Mouse (Mus musculus): ENCODE measurements at regions not wholly inside any gene's neighbourhood (a gene's known extent, or its start where the extent isn't known, plus 50 kb on each side); places are given as distances from the start of the nearest gene placed in this dataset.

DNA sequence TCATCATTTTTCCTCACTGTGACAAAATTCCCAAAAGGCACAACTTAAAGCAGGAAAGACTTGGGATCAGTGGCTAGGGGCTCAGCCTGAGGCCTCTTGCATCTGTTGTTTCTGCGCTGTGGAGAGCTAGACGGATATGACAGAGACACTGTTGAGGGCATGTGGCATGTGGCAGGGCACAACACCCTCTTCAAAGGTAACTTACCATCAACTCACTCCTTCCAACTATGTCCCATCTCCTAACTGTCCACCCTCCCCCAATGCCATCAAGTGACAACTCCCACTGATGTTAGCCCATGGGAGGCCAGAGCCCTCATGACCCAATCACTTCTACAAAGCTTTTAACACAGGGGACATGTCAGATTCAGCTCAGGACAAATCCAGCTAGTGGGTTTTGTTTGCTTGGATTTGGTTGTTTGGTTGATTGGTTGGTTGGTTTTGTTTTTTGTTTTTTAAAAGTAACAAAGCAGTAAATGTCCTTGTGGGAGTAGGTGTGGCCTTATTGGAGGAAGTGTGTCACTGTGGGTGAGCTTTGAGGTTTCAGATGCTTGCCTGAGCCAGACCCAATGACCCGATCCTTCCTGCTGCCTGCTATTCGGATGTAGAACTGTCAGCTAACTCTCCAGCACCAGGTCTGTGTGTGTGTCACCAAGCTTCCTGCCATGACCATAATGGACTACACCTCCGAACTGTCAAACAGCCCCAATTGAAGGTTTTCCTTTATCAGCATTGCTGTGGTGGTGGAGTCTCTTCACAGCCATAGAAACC, 53.2 kb upstream of the Lef1 start:
- Histone ChIP-seq H3K36me3 (no peaks in the 10 kb centered on the region), H3K27ac (no peak overlapping the region), H3K9me3 (no peaks in the 10 kb centered on the region), H3K9ac (no peak overlapping the region), H3K4me2 (replicated peaks) (no peak overlapping the region), H3K27me3 (no peaks in the 10 kb centered on the region), H3K4me3 (no peak overlapping the region), H3K4me1 (no peaks in the 10 kb centered on the region)
- no peak for ATAC-seq (ENCODE audit: insufficient number of reproducible peaks, insufficient read depth, low FRiP score, low TSS enrichment)
- 78% methylated on average over 5 of the region's 5 CpGs for WGBS

DNA sequence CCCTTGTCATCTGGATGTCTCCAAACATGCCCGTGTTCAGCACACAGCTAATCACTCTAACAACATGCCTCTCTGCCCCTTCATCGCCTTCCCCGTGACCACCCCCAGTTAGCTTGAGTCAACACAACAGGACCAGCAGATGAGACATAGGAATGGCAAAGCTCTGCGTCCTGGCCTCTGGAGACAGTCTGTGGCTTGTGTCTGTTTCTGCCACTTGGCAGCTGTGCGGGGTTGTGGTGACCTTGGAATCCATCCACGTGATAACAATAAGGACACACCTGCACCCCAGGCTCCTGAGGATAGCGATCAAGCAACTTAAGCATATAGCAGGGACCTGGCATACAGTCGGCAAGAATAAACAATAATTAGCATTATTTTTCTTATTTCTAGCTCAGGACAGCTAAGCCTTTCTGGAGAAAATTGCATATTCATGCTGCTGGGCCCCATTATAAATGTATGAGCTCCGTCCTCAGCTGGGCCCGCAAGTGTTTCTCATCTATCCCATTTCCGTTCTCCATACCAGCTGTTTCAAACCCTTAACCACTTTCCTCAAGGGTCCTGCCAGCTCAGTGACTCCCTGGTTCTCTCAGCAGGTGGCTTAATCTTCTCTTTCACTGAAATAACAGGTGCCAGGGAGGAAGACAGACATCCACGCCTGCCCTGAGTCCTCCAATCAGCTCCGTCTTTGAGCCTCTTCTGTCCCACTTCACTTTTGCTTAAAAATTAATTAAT, 55.9 kb upstream of the Lef1 start:
- Histone ChIP-seq H3K4me2 (replicated peaks) (no peak overlapping the region), H3K4me3 (no peak overlapping the region), H3K27me3 (no peaks in the 10 kb centered on the region), H3K27ac (no peak overlapping the region), H3K9me3 (no peaks in the 10 kb centered on the region), H3K36me3 (no peaks in the 10 kb centered on the region), H3K4me1 (no peaks in the 10 kb centered on the region), H3K9ac (no peak overlapping the region)
- ATAC-seq (ENCODE audit: insufficient number of reproducible peaks, insufficient read depth, low FRiP score, low TSS enrichment), result peak; percentile 84; the same call in 1 of the 2 replicates
- WGBS, result 55% methylated on average over 13 of the region's 13 CpGs

DNA sequence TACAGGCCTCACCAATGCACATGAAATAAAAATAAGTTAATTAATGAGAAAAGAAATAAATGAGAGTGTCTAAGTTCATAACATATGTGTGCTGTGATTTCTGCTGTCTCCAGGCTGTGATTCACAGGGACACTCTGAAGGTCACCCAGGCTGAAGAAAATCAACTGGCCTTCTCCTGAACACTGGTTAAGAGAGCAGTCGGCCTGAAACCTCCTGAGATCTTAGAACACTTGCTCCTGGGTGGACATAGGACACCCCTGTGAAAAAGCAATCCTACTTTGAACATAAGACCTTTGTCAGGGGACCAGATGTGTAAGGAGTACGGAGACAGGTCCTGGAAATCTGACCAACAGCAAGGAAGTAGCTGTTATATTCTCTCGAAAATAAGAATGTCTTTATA, 62.6 kb upstream of the Lef1 start:
- 61% methylated on average over 3 of the region's 3 CpGs for WGBS
- ATAC-seq (ENCODE audit: insufficient number of reproducible peaks, insufficient read depth, low FRiP score, low TSS enrichment), result no peak
- H3K4me1 ChIP-seq, result no peaks in the 10 kb centered on the region

DNA sequence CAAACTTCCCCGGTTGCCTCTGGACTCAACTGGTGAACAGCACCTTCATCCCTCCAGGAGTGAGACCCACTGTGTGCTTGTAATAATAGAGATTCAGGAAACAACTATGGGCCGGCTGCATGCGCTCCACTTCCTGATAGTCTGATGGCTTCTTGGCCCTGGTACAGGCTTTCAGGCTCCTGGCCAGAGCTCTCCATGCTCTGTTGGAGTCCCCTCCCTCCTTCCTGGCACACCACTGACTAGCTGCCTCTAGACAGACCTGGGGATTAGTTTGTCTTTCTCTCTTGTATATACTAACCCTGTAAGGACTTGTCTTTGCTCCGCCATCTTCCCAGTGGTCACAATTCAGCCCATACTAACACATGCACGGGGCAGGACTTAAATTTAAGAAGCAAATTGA, 63.9 kb upstream of the Lef1 start:
- Histone ChIP-seq H3K27me3 (no peaks in the 10 kb centered on the region), H3K9ac (no peak overlapping the region), H3K4me3 (no peak overlapping the region), H3K27ac (no peak overlapping the region), H3K9me3 (no peaks in the 10 kb centered on the region), H3K4me1 (no peaks in the 10 kb centered on the region), H3K36me3 (no peaks in the 10 kb centered on the region), H3K4me2 (replicated peaks) (no peak overlapping the region)
- 85% methylated on average over 5 of the region's 5 CpGs for WGBS
- ATAC-seq (ENCODE audit: insufficient number of reproducible peaks, insufficient read depth, low FRiP score, low TSS enrichment), result no peak

More for the DNA sequence above, 62.6 kb upstream of the Lef1 start:
- Histone ChIP-seq H3K4me2 (replicated peaks) (no peak overlapping the region), H3K27ac (no peak overlapping the region), H3K36me3 (no peaks in the 10 kb centered on the region), H3K9ac (no peak overlapping the region), H3K4me3 (no peak overlapping the region), H3K27me3 (no peaks in the 10 kb centered on the region), H3K9me3 (no peaks in the 10 kb centered on the region)

DNA sequence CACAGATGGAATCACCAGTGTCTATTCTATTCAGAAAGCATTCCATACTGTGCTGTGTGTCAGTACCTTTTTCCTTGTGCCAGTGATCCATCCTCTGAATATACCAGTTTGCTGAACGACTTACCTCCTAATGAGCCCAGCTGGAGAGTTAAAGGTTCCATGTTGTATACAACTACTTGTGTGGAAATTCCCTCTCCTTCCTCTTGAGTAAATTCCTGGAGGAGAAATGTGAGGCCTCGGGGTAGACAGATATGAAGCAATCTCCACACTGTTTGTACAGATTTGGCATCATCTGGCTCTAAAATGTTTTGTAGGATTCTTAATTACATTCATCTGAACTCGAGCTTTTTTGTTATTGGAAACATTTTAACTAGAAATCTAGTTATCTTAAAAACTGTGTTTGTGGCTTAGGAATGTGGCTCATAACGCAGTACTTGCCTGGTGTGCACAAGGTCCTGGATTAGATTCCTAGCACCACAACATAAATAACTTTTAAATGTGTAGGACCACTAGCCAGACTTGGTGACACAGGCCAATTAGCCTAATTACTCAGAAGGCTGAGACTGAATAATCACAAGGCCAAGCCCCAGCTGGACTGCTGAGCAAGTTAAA, 70.0 kb upstream of the Lef1 start:
- Histone ChIP-seq H3K27ac (no peak overlapping the region), H3K4me3 (no peak overlapping the region), H3K4me2 (replicated peaks) (no peak overlapping the region), H3K9ac (no peak overlapping the region), H3K9me3 (no peaks in the 10 kb centered on the region), H3K27me3 (no peaks in the 10 kb centered on the region), H3K36me3 (no peaks in the 10 kb centered on the region), H3K4me1 (no peaks in the 10 kb centered on the region)
- no peak for ATAC-seq (ENCODE audit: insufficient number of reproducible peaks, insufficient read depth, low FRiP score, low TSS enrichment)
- WGBS, result 62% methylated on average over 4 of the region's 4 CpGs

DNA sequence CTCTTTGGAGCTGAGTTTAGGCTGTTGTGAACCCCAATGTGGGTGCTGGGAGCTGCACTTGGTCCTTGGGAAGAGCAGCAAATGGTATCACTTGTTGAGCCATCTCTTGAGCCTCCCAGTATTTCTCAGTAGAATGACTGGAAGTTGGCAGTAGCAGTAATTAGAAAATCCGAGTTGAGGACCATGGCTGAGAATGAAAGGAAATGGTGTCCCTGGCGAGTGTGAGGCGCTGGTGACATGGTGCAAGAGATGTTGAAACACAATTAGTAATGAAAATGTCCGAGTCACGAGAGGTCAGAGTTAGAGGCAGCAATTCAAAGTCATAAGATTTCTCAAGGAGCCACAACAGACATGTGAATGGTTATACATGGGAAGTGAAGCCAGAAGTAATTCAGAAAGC, 73.2 kb upstream of the Lef1 start:
- Histone ChIP-seq H3K9me3 (no peaks in the 10 kb centered on the region), H3K9ac (no peak overlapping the region), H3K27me3 (no peaks in the 10 kb centered on the region), H3K4me1 (no peaks in the 10 kb centered on the region), H3K27ac (no peak overlapping the region), H3K4me3 (no peak overlapping the region), H3K4me2 (replicated peaks) (no peak overlapping the region), H3K36me3 (no peaks in the 10 kb centered on the region)
- 88% methylated on average over 5 of the region's 5 CpGs for WGBS
- ATAC-seq (ENCODE audit: insufficient number of reproducible peaks, insufficient read depth, low FRiP score, low TSS enrichment), result no peak

DNA sequence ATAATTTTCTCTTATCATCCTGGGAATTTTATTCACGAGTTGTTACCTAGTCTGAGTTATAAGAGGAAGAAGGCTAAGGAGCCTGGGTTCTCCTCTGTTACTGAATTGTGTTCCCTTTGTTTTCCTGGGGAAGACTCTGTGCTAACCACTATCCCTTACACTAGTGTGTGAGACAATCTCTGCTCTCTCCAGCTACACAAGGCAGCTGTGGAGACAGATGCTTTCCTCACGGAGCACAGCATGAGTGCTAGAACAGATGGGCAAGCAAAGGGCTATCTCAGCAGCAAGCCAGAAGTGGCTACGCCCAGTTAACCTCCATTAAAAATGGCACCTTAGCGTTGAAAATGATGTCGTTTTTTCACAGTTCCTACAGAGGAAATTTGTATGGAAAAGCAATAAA, 75.5 kb upstream of the Lef1 start:
- no peaks in the 10 kb centered on the region for H3K27me3 ChIP-seq
- 71% methylated on average over 5 of the region's 5 CpGs for WGBS
- no peak for ATAC-seq (ENCODE audit: insufficient number of reproducible peaks, insufficient read depth, low FRiP score, low TSS enrichment)

DNA sequence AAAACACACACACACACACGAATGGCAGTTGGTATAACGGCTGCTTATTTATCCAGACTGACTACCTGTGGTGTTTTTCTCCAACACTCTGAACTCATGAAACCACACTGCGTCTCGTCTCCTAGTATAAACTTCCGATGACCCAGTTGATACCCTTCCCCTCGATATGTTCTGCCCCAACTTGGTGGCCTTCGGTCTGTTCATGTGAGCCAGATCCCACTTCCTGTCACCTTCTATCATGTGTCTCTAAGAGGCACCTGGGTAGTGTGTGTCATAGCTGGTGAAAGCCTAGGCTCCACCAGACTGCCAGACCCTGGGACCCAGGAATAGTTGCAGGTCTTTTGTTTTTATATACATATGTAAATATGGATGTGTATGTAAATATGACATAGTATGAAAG, 83.9 kb upstream of the Lef1 start:
- Histone ChIP-seq H3K9ac (no peak overlapping the region), H3K4me2 (replicated peaks) (no peak overlapping the region), H3K27me3 (no peaks in the 10 kb centered on the region), H3K36me3 (no peaks in the 10 kb centered on the region), H3K9me3 (no peaks in the 10 kb centered on the region), H3K4me1 (0 out of 2 replicates have a peak, but pooled peaks cover 2% of the 10 kb centered on the region), H3K4me3 (no peak overlapping the region), H3K27ac (no peak overlapping the region)
- no peak for ATAC-seq (ENCODE audit: insufficient number of reproducible peaks, insufficient read depth, low FRiP score, low TSS enrichment)
- WGBS, result 90% methylated on average over 7 of the region's 7 CpGs

More for the DNA sequence above, 75.5 kb upstream of the Lef1 start:
- Histone ChIP-seq H3K4me3 (no peak overlapping the region), H3K4me1 (no peaks in the 10 kb centered on the region), H3K27ac (no peak overlapping the region), H3K9ac (no peak overlapping the region), H3K36me3 (no peaks in the 10 kb centered on the region), H3K9me3 (no peaks in the 10 kb centered on the region), H3K4me2 (replicated peaks) (no peak overlapping the region)

DNA sequence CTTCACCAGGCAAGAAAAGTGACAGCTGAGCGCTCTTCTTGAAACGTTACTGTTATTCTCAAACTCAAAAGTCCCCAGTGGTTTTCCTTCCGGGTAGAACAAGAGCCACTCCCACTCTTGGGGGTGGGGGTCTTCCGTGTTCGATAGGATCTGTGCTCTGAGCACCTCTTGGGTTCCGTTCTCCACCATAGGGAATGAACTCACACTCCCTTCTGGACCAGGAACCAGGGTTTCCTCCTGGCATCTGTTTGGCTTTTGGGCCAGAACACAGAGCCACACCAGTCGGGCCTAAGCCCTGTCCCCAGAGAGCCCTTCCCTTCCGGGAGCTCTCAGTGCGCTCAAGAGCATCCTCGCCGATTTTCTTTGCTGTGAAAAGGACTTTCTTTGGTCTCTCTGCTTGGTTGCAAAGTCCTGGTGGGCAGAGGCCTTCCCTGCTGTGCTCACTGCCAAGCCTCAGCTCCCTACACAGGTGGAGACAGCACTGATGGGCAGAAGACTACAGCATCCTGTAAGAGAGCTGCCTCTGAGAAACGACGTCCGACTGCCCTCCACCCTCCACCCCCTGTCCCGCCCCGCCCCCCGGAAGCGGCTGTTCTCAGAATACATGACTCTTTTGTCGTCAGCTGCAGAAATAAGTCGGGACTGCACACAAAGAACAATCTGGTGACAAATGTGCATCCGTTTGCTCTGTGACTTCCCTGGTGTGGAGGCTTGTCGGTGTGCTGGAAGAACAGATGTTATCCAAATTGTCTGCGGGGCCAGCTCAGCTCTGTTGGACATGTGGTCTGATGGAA, 90.9 kb upstream of the Lef1 start:
- WGBS, result 16% methylated on average over 23 of the region's 23 CpGs

DNA sequence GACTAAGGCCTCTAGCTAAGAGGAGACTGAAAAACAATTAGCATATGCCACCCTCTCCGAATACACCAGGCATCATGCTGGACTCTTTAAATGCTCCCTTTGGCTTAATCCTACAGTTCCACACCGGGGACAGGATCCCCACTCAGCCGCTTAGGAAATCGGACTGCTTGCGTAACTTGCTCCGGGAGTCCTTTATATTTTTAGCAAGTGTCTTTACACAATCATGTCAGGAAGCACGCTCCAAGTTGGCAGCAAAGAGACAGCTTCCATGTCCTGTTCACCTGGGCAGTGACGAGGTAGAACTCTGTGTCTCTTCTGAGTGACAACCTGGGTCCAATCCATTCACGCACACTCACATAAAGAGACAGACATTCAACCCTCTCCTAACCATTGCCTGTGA, 92.4 kb upstream of the Lef1 start:
- no peaks in the 10 kb centered on the region for H3K27me3 ChIP-seq
- no peaks in the 10 kb centered on the region for H3K36me3 ChIP-seq
- no peak overlapping the region for H3K4me3 ChIP-seq
- WGBS, result 87% methylated on average over 9 of the region's 9 CpGs
- no peak for ATAC-seq (ENCODE audit: insufficient number of reproducible peaks, insufficient read depth, low FRiP score, low TSS enrichment)
- no peaks in the 10 kb centered on the region for H3K9me3 ChIP-seq
- H3K27ac ChIP-seq, result no peak overlapping the region
- no peak overlapping the region for H3K4me2 ChIP-seq (replicated peaks)
- no peak overlapping the region for H3K9ac ChIP-seq
- H3K4me1 ChIP-seq, result peaks cover 13% of the 10 kb centered on the region; the same call in 1 of the 2 replicates

More for the DNA sequence above, 90.9 kb upstream of the Lef1 start:
- no peak for ATAC-seq (ENCODE audit: insufficient number of reproducible peaks, insufficient read depth, low FRiP score, low TSS enrichment)
- H3K27me3 ChIP-seq, result no peaks in the 10 kb centered on the region
- peak overlapping the region; percentile 24; the same call in 1 of the 2 replicates for H3K9ac ChIP-seq
- peak overlapping the region; percentile 48 for H3K4me2 ChIP-seq (replicated peaks)
- H3K4me1 ChIP-seq, result peaks cover 15% of the 10 kb centered on the region; the same call in 1 of the 2 replicates
- no peaks in the 10 kb centered on the region for H3K36me3 ChIP-seq
- no peaks in the 10 kb centered on the region for H3K9me3 ChIP-seq
- peak overlapping the region; percentile 18; the same call in 1 of the 2 replicates for H3K4me3 ChIP-seq
- peak overlapping the region; percentile 42; the same call in 1 of the 2 replicates for H3K27ac ChIP-seq

DNA sequence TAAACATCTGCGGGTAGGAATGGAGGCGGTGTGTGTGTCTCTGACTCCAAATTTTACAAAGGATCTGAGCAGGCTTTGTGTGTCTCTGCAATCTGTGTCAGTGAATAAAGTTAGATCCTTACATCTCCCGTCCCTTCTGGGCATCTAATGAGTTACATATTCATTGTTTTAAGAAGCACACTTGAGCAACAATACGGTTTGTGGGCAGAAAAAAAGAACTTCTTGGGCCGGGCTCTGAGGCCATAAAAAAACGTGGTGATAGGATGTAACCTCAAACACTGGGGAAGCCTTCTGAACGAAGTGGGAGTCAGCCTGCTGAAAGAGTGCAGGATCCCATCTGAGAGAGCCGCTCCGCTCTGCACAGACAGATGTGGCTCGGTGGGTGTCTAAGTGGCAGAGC, 94.2 kb upstream of the Lef1 start:
- ATAC-seq (ENCODE audit: insufficient number of reproducible peaks, insufficient read depth, low FRiP score, low TSS enrichment), result no peak
- no peak overlapping the region for H3K4me2 ChIP-seq (replicated peaks)
- H3K27me3 ChIP-seq, result no peaks in the 10 kb centered on the region
- no peak overlapping the region for H3K27ac ChIP-seq
- H3K4me1 ChIP-seq, result peaks cover 13% of the 10 kb centered on the region; the same call in 1 of the 2 replicates
- no peak overlapping the region for H3K9ac ChIP-seq
- WGBS, result 54% methylated on average over 10 of the region's 10 CpGs
- H3K4me3 ChIP-seq, result no peak overlapping the region
- H3K9me3 ChIP-seq, result no peaks in the 10 kb centered on the region
- H3K36me3 ChIP-seq, result no peaks in the 10 kb centered on the region
